Mouse (Mus musculus) kidney, embryonic 16.5 days (tissue): ENCODE measurements around the gene Mif4gd. TPM values are rescaled to one million over a fixed set of nuclear protein-coding genes. Genes with fewer than 3 reads are reported as not detected.
A peak's percentile ranks its signal among the peaks of the same experiment; 100 is the strongest.

ENCODE experiments used
- ATAC-seq: fragments of 200-750 bp; cut with Nextera tagmentation; 2 replicates; pipeline ENCODE4 v1.8.0; 2017; ENCODE audit warnings: moderate TSS enrichment; ENCODE audit not compliant: low FRiP score, low TSS enrichment
- H3K27ac ChIP-seq: fragments of 300-500 bp; sonication (generic); 2 replicates; pipeline ENCODE4 v1.5.1; 2014; ENCODE audit warnings: low read length
- H3K27me3 ChIP-seq: fragments of 300-500 bp; sonication (generic); 2 replicates; pipeline ENCODE4 v1.6.1; 2014; ENCODE audit warnings: low read length, control low read depth, mixed read lengths; ENCODE audit not compliant: insufficient read depth
- H3K36me3 ChIP-seq: fragments of 300-500 bp; sonication (generic); 2 replicates; pipeline ENCODE4 v1.6.1; 2014; ENCODE audit warnings: low read length, control low read depth, mixed read lengths; ENCODE audit not compliant: insufficient read depth
- H3K4me1 ChIP-seq: fragments of 300-500 bp; sonication (generic); 2 replicates; pipeline ENCODE4 v1.6.1; 2014; ENCODE audit warnings: low read length, control low read depth, mixed read lengths; ENCODE audit not compliant: insufficient read depth
- H3K4me2 ChIP-seq: fragments of 300-500 bp; sonication (generic); replicated peaks from 2 replicates; pipeline ENCODE4 v1.6.1; 2014; ENCODE audit warnings: low read depth, low read length
- H3K4me3 ChIP-seq: fragments of 300-500 bp; sonication (generic); 2 replicates; pipeline ENCODE4 v1.5.1; 2014; ENCODE audit warnings: mild to moderate bottlenecking, low read length
- H3K9ac ChIP-seq: fragments of 300-500 bp; sonication (generic); replicated peaks from 2 replicates; pipeline ENCODE4 v1.6.1; 2014; ENCODE audit warnings: low read length
- H3K9me3 ChIP-seq: fragments of 300-500 bp; sonication (generic); 2 replicates; pipeline ENCODE4 v1.6.1; 2016; ENCODE audit warnings: low read length, control low read depth
- WGBS: fragments of 180-500 bp; shearing (Covaris S2); extraction: QIAGEN DNeasy Blood & Tissue Kit; methylation state at CpG from one replicate; pipeline ENCODE4 v1.1.7; 2014; 5-methylcytosine and 5-hydroxymethylcytosine counted together
- polyA plus RNA-seq: library from polyadenylated mRNA; unstranded; fragments of >200 nt; fragmentation: Nextera tagmentation; extraction: Ambion mirVana; gene quantifications from 2 replicates; pipeline ENCODE4 v1.2.1, GENCODE M21; 2015

The Mif4gd gene
- polyA plus RNA-seq, 1 experiment from 2014 or later: 47.1 TPM

DNA sequence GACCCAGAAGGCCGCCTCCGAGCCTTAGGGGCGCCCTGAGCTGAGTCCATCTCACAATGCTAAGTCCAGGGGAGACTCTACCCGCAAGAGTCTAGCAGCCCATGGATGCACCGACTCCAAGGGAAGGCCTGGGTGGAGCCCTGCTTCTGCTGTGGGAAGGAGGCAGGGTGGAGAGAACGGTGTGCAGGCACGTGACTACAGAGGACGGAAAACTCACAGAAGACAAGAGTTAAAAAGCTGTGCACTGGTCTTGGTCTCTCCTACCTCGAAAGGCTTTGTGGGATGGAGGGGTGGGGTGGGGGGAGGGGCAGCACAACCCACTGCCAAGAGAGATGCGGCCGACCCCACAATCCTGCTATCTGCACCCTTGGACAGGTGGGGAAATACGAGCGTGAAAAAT, 31.5 kb upstream of the Mif4gd start:
- no peak for ATAC-seq
- Histone ChIP-seq H3K27me3 (no peaks in the 10 kb centered on the region), H3K9ac (no peak overlapping the region), H3K4me1 (0 out of 2 replicates have a peak, but pooled peaks cover 3% of the 10 kb centered on the region), H3K27ac (no peak overlapping the region), H3K4me3 (no peak overlapping the region), H3K4me2 (no peak overlapping the region), H3K9me3 (no peaks in the 10 kb centered on the region), H3K36me3 (peaks cover 14% of the 10 kb centered on the region; the same call in 1 of the 2 replicates)
- 92% methylated on average over 13 of the region's 13 CpGs for WGBS

DNA sequence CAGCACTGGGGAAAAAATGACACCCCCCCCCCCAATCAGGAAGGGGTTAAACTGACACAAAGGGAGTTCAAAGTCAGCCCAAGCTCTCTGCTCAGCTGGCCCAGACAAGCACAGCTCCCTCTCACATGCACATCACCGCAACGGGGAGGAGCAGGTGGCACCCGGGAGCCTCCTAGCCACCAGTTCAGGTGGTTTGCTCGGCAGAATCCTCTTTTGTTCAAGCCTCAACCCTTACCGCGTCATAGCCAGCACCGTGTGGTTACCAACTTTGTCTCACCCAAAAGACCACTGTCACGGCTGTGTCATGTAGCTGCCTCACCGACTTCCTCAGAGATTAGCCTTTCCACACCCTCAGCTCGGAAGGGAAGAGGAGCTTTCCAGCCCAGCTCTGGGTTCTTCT, 30.5 kb upstream of the Mif4gd start:
- Histone ChIP-seq H3K4me2 (no peak overlapping the region), H3K4me1 (0 out of 2 replicates have a peak, but pooled peaks cover 3% of the 10 kb centered on the region), H3K27ac (no peak overlapping the region), H3K27me3 (no peaks in the 10 kb centered on the region), H3K9ac (no peak overlapping the region), H3K9me3 (no peaks in the 10 kb centered on the region), H3K36me3 (peaks cover 12% of the 10 kb centered on the region; the same call in 1 of the 2 replicates), H3K4me3 (no peak overlapping the region)
- 86% methylated on average over 10 of the region's 10 CpGs for WGBS
- ATAC-seq: no peak

DNA sequence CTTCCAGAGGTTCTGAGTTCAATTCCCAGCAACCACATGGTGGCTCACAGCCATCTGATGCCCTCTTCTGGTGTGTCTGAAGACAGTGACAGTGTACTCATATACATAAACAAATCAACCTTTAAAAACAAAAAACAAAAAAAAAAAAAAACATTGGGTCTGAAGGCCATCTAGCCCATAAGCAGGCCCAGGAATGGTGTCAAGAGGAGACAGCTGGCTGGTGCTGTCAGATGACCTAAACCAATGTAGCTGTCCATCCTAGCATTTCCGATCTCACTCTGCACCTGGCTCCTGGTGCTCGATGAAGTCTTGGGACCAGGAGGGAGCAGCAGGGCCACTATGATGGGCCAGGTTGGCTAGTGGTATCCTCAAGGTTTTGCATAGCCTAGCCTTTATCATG, 29.9 kb upstream of the Mif4gd start:
- H3K27ac ChIP-seq: no peak overlapping the region
- 0 out of 2 replicates have a peak, but pooled peaks cover 3% of the 10 kb centered on the region for H3K4me1 ChIP-seq
- no peaks in the 10 kb centered on the region for H3K9me3 ChIP-seq
- 95% methylated on average over 2 of the region's 2 CpGs for WGBS
- H3K27me3 ChIP-seq: no peaks in the 10 kb centered on the region
- no peak overlapping the region for H3K9ac ChIP-seq
- H3K4me3 ChIP-seq: no peak overlapping the region
- no peak overlapping the region for H3K4me2 ChIP-seq
- no peak for ATAC-seq
- peaks cover 12% of the 10 kb centered on the region; the same call in 1 of the 2 replicates for H3K36me3 ChIP-seq

DNA sequence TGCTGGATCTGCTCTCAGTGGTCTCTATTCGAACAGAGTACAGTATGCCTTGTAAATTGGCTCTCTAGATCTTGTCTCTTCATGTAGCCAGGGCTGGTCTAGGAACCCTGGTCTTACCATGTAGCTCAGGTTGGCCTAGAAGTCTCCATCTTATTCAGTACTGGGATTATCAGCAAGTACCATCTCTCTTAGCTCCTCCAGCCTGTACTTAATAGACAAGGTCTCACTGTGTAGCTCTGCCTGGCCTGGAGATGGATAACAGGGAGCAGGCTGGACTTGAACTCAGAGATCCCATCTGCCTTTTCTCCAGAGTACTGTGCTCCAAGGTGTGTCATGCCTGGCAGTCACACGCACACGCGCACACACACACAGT, 28.9 kb upstream of the Mif4gd start:
- H3K4me2 ChIP-seq: no peak overlapping the region
- no peaks in the 10 kb centered on the region for H3K27me3 ChIP-seq
- no peaks in the 10 kb centered on the region for H3K9me3 ChIP-seq
- no peak overlapping the region for H3K27ac ChIP-seq
- H3K4me3 ChIP-seq: no peak overlapping the region
- H3K36me3 ChIP-seq: peaks cover 9% of the 10 kb centered on the region; the same call in 1 of the 2 replicates
- ATAC-seq: no peak
- H3K9ac ChIP-seq: no peak overlapping the region
- 0 out of 2 replicates have a peak, but pooled peaks cover 3% of the 10 kb centered on the region for H3K4me1 ChIP-seq
- 85% methylated on average over 4 of the region's 4 CpGs for WGBS

DNA sequence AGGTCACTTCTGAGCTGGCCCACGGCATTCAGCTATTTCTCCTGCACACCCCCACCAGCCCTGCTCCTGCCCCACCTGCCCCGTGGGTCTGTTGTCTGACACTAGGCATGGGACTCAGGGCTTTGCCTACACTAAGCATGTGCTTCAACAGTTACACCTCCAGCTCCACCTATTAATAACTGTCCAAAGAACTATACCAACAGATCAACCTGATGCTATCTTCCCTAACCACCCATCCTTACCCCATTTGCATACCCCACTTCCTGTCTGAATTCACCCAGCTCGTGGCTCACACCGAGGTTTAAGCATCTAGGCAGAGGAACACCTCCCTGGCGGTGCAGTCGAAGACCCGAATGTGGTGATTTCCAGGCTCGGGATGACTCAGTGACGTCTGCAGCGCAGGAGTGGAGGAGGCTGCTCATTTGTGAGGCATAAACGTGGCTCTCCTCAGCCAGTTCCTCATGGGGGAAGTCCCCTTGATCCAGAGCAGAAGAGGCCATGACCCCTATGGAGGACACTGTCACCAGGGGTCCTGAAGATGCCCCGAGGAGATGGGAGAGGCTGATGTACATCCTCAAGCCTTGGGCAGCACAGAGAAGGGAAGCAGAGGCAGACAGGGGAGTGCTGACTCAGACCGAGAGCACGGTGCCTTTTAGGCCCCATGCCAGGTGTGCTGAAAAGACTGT, 28.4 kb upstream of the Mif4gd start:
- Histone ChIP-seq H3K9ac (no peak overlapping the region), H3K9me3 (no peaks in the 10 kb centered on the region), H3K4me1 (0 out of 2 replicates have a peak, but pooled peaks cover 3% of the 10 kb centered on the region), H3K4me2 (no peak overlapping the region), H3K36me3 (0 out of 2 replicates have a peak, but pooled peaks cover 7% of the 10 kb centered on the region), H3K27me3 (no peaks in the 10 kb centered on the region), H3K27ac (no peak overlapping the region), H3K4me3 (no peak overlapping the region)
- 47% methylated on average over 14 of the region's 14 CpGs for WGBS
- no peak; the same call in 1 of the 2 replicates for ATAC-seq

DNA sequence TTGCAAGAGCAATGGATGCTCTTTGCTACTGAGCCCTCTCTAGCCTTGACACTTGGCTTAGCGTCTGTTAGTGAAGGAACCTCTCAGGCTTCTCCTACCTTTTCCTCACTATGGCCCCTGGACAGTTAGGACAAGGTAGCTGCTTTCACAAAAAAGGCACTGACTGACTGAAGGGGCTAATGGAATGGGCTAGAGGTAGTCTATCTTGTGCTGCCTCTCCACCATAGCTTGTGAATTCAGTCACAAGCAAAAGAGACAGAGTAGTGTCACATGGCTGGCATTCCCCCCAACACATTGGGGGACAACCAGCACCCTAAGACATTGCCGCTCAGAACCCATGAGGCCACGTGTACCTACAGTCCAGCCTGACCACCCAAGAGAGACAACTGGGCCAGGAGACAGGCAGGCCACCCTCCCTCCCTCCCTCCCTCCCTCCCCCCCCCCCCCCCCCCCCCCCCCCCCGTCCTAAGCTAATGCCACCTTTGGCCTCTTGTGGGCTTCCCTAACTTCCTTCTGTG, 27.6 kb upstream of the Mif4gd start:
- 86% methylated on average over 3 of the region's 4 CpGs for WGBS
- Histone ChIP-seq H3K4me3 (no peak overlapping the region), H3K4me2 (no peak overlapping the region), H3K4me1 (0 out of 2 replicates have a peak, but pooled peaks cover 3% of the 10 kb centered on the region), H3K9me3 (no peaks in the 10 kb centered on the region), H3K27me3 (no peaks in the 10 kb centered on the region), H3K9ac (no peak overlapping the region), H3K36me3 (0 out of 2 replicates have a peak, but pooled peaks cover 7% of the 10 kb centered on the region), H3K27ac (no peak overlapping the region)
- no peak for ATAC-seq

DNA sequence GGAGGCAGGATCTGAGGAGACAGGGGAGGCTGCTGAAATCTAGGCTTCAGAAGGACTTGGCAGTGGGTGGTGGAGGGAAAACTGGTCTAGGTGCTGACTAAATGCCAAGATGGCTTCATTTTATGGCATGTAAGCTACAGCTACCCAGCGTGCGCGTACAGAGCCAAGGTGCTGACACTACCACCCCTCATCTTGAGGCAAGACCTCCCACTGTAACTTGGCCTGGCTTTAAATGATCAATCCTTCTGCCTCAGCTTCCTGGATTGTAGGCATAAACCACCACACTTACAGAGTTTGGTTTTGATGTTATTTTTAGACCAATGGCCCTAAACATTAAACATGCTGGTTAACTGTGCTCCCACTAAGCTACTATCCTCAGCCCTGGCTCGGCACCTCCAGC, 26.8 kb upstream of the Mif4gd start:
- no peak overlapping the region for H3K9ac ChIP-seq
- WGBS: 66% methylated on average over 4 of the region's 4 CpGs
- H3K27ac ChIP-seq: no peak overlapping the region

DNA sequence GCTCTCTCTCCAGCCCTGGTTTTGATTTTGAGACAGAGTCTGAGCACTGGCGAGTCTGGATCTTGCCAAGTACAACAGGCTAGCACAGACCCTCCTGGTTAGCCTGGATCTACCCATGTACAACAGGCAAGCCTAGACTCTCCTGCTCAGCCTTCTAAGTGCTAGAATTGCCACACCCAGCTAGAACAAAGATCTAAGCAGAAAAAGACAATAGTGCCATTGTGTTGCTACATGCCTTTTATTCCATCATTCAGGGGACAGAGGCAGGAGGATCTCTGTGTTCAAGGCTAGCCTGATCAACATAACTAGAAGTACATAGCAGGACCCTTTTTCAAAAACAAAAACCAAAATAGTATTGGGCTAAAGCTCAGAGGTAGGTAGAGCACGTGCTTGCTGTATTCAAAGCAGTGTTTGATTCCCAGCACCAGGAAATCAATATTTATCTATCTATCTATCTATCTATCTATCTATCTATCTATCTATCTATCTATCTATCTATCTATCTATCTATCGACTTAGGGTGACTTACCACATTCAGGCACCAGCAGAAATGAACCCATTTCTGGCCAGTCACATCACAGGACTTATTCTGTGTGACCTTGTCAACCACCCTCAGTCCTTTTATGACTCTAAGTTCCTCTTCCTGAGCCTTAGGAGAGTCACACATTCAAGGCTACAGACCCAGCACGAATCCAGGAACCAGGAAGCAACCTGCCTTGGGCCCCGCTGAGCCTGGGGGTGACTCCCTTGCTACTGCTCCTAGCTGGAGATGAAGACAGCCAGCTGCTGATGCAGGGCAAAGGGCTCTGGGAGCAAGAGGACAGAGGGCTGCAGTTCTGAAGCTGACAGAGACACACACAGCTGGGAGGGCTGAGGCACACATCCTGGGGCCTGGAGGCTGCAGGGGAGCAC, 26.0 kb upstream of the Mif4gd start:
- H3K27ac ChIP-seq: no peak overlapping the region

More for the DNA sequence above, 26.8 kb upstream of the Mif4gd start:
- H3K36me3 ChIP-seq: 0 out of 2 replicates have a peak, but pooled peaks cover 4% of the 10 kb centered on the region
- no peaks in the 10 kb centered on the region for H3K27me3 ChIP-seq
- no peak overlapping the region for H3K4me2 ChIP-seq
- no peak overlapping the region for H3K4me3 ChIP-seq
- peak; percentile 2; the same call in 1 of the 2 replicates for ATAC-seq
- H3K4me1 ChIP-seq: 0 out of 2 replicates have a peak, but pooled peaks cover 3% of the 10 kb centered on the region
- H3K9me3 ChIP-seq: no peaks in the 10 kb centered on the region

DNA sequence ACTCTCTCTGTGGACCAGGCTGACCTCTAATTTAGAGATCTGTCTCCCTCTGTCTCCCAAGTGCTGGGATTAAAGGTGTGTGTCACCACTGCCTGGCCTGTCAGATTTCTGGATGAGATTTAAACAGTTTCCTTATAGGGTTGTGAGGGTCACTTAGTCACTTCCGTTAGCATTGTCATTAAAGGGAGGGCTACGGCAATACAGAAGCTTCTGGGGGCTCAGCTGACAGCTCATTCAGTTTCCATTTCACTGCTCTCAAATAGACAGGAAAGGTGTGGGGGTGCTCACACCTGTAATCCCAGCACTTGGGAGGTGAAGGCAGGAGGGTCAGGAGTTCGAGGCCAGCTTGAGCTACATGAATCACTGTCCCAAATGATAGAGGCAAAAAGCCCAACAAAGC, 24.2 kb upstream of the Mif4gd start:
- H3K4me1 ChIP-seq: 0 out of 2 replicates have a peak, but pooled peaks cover 3% of the 10 kb centered on the region
- H3K4me2 ChIP-seq: no peak overlapping the region
- no peak overlapping the region for H3K9ac ChIP-seq
- H3K4me3 ChIP-seq: no peak overlapping the region
- ATAC-seq: no peak
- H3K27ac ChIP-seq: no peak overlapping the region
- H3K36me3 ChIP-seq: no peaks in the 10 kb centered on the region
- H3K9me3 ChIP-seq: no peaks in the 10 kb centered on the region
- H3K27me3 ChIP-seq: no peaks in the 10 kb centered on the region
- WGBS: 51% methylated on average over 3 of the region's 3 CpGs

More for the DNA sequence above, 26.0 kb upstream of the Mif4gd start:
- no peaks in the 10 kb centered on the region for H3K27me3 ChIP-seq
- no peak overlapping the region for H3K4me3 ChIP-seq
- H3K9me3 ChIP-seq: no peaks in the 10 kb centered on the region
- peak; percentile 37; the same call in 1 of the 2 replicates for ATAC-seq
- no peak overlapping the region for H3K9ac ChIP-seq
- no peaks in the 10 kb centered on the region for H3K36me3 ChIP-seq
- WGBS: 59% methylated on average over 5 of the region's 5 CpGs
- H3K4me2 ChIP-seq: no peak overlapping the region
- 0 out of 2 replicates have a peak, but pooled peaks cover 3% of the 10 kb centered on the region for H3K4me1 ChIP-seq
